Mouse (Mus musculus) cerebellum, adult 2 months (tissue): ENCODE measurements around the gene Rwdd3. TPM values are rescaled to one million over a fixed set of nuclear protein-coding genes. Genes with fewer than 3 reads are reported as not detected.

Experiments
- DNase-seq, 2 experiments: peaks; one replicate each; pipeline ENCODE4 v3.0.0; 2021
- H3K27ac ChIP-seq: fragments of 200-500 bp; 2 replicates; pipeline ENCODE4 v1.5.1; 2012; ENCODE audit warnings: low read length, control low read depth, inconsistent platforms; ENCODE audit not compliant: insufficient read depth
- H3K27me3 ChIP-seq: fragments of 200-500 bp; 2 replicates; pipeline ENCODE4 v1.6.1; 2012; ENCODE audit warnings: inconsistent platforms, mild to moderate bottlenecking, low read length, moderate library complexity; ENCODE audit not compliant: control insufficient read depth, insufficient read depth
- H3K4me1 ChIP-seq: fragments of 200-500 bp; 2 replicates; pipeline ENCODE4 v1.6.1; 2011; ENCODE audit warnings: low read length; ENCODE audit not compliant: control insufficient read depth, insufficient read depth
- H3K4me3 ChIP-seq: fragments of 200-500 bp; replicated peaks from 2 replicates; pipeline ENCODE3; 2011; ENCODE audit warnings: mild to moderate bottlenecking, low read depth, low read length, control low read depth; ENCODE audit not compliant: insufficient read depth
- CTCF ChIP-seq: fragments of 200-500 bp; IDR thresholded peaks from 2 replicates; pipeline ENCODE4 v1.5.1; 2011; ENCODE audit warnings: low read depth, mild to moderate bottlenecking, control low read depth, low read length, moderate library complexity, borderline replicate concordance; ENCODE audit not compliant: insufficient read depth
- POLR2A ChIP-seq: fragments of 200-500 bp; IDR thresholded peaks from 2 replicates; pipeline ENCODE4 v1.6.1; 2011; ENCODE audit warnings: low read length, control low read depth, borderline replicate concordance; ENCODE audit not compliant: insufficient read depth
- WGBS: fragments of 180-500 bp; shearing (Covaris S2); methylation state at CpG from one replicate; pipeline ENCODE4 v1.1.7; 2018; 5-methylcytosine and 5-hydroxymethylcytosine counted together
- polyA plus RNA-seq: library from polyadenylated mRNA; depleted of rRNA; stranded (reverse); fragments of >200 nt; gene quantifications from 2 replicates; pipeline ENCODE4 v1.2.3, GENCODE M21; 2012; rRNA removed

Gene Rwdd3
- polyA plus RNA-seq, 1 experiment: 5.2 TPM

GRCm38 (mm10) chr3:121116590-121116989 is 54.9 kb downstream of the Rwdd3 start:
- H3K4me3 ChIP-seq: no peak overlapping the region
- no peak for DNase-seq
- WGBS: 56% methylated on average over 13 of the region's 13 CpGs
- TF ChIP-seq POLR2A (no peak), CTCF (no peak)
- H3K4me1 ChIP-seq: no peaks in the 10 kb centered on the region
- no peaks in the 10 kb centered on the region for H3K27me3 ChIP-seq
- H3K27ac ChIP-seq: no peak overlapping the region

- no peak for TF ChIP-seq POLR2A
- no peak for TF ChIP-seq CTCF
- WGBS: 66% methylated on average over 5 of the region's 5 CpGs
- DNase-seq: no peak
- no peaks in the 10 kb centered on the region for H3K4me1 ChIP-seq
- H3K27ac ChIP-seq: no peak overlapping the region
- H3K4me3 ChIP-seq: no peak overlapping the region
- no peaks in the 10 kb centered on the region for H3K27me3 ChIP-seq
These were observed 55.4 kb downstream of the Rwdd3 start for GRCm38 (mm10) chr3:121116067-121116466.

- Histone ChIP-seq H3K4me3 (no peak overlapping the region), H3K27me3 (no peaks in the 10 kb centered on the region), H3K4me1 (no peaks in the 10 kb centered on the region), H3K27ac (no peak overlapping the region)
- TF ChIP-seq POLR2A (no peak), CTCF (no peak)
- 94% methylated on average over 8 of the region's 8 CpGs for WGBS
- no peak for DNase-seq
These were observed 60.4 kb downstream of the Rwdd3 start for GRCm38 (mm10) chr3:121111068-121111467.

- TF ChIP-seq CTCF (no peak), POLR2A (no peak)
- Histone ChIP-seq H3K27me3 (no peaks in the 10 kb centered on the region), H3K27ac (no peak overlapping the region), H3K4me3 (no peak overlapping the region), H3K4me1 (no peaks in the 10 kb centered on the region)
- 85% methylated on average over 7 of the region's 7 CpGs for WGBS
- DNase-seq: no peak
These were observed 61.1 kb downstream of the Rwdd3 start for GRCm38 (mm10) chr3:121110430-121110829.

- DNase-seq: no peak
- WGBS: 95% methylated on average over 6 of the region's 6 CpGs
- H3K27me3 ChIP-seq: no peaks in the 10 kb centered on the region
- no peaks in the 10 kb centered on the region for H3K4me1 ChIP-seq
- H3K4me3 ChIP-seq: no peak overlapping the region
- H3K27ac ChIP-seq: no peak overlapping the region
- TF ChIP-seq CTCF (no peak), POLR2A (no peak)
These were observed 64.0 kb downstream of the Rwdd3 start for GRCm38 (mm10) chr3:121107481-121107880.

GRCm38 (mm10) chr3:121105408-121105708 is 66.1 kb downstream of the Rwdd3 start:
- WGBS: 79% methylated on average over 5 of the region's 5 CpGs
- Histone ChIP-seq H3K27ac (no peak overlapping the region), H3K4me3 (no peak overlapping the region), H3K27me3 (no peaks in the 10 kb centered on the region), H3K4me1 (no peaks in the 10 kb centered on the region)
- DNase-seq: no peak
- TF ChIP-seq CTCF: no peak
- TF ChIP-seq POLR2A: no peak

Other genes with a start within 250 kb of the Rwdd3 start
- 31.2 and 35.4 TPM in 2 replicates for gene Tmem56, start 111.4 kb upstream of the Rwdd3 start, polyA plus RNA-seq
- gene Alg14, start 120.1 kb upstream of the Rwdd3 start, polyA plus RNA-seq: 24.6 and 27.1 TPM in 2 replicates